Mouse (Mus musculus) liver, postnatal 0 days (tissue): ENCODE data around the gene Mier1. TPM values are rescaled to one million over a fixed set of nuclear protein-coding genes. Genes with fewer than 3 reads are reported as not detected.
A peak's percentile ranks its signal among the peaks of the same experiment; 100 is the strongest.

Experiments
- ATAC-seq: fragments of 200-750 bp; cut with Nextera tagmentation; 2 replicates; pipeline ENCODE4 v1.8.0; 2017; ENCODE audit warnings: mild to moderate bottlenecking, moderate library complexity
- DNase-seq: peaks from one replicate; pipeline ENCODE4 v3.0.0-alpha.2; 2016
- H3K27ac ChIP-seq: fragments of 300-500 bp; sonication (generic); 2 replicates; pipeline ENCODE4 v1.5.1; 2014; ENCODE audit warnings: antibody characterized with exemption, moderate library complexity, mild to moderate bottlenecking, low read depth
- H3K27me3 ChIP-seq: fragments of 300-500 bp; sonication (generic); 2 replicates; pipeline ENCODE4 v1.6.1; 2014; ENCODE audit warnings: low read length, control low read depth, mixed read lengths; ENCODE audit not compliant: insufficient read depth
- H3K36me3 ChIP-seq: fragments of 300-500 bp; sonication (generic); replicated peaks from 2 replicates; pipeline ENCODE4 v1.6.1; 2014; ENCODE audit warnings: mild to moderate bottlenecking, control low read depth, low read length, moderate library complexity, mixed read lengths; ENCODE audit not compliant: insufficient read depth
- H3K4me1 ChIP-seq: fragments of 300-500 bp; sonication (generic); 2 replicates; pipeline ENCODE4 v1.6.1; 2014; ENCODE audit warnings: antibody characterized with exemption, mild to moderate bottlenecking, control low read depth; ENCODE audit not compliant: insufficient read depth
- H3K4me2 ChIP-seq: fragments of 300-500 bp; sonication (generic); 2 replicates; pipeline ENCODE4 v1.6.1; 2014; ENCODE audit warnings: low read depth, mild to moderate bottlenecking, low read length, moderate library complexity, mixed read lengths
- H3K4me3 ChIP-seq: fragments of 300-500 bp; sonication (generic); 2 replicates; pipeline ENCODE4 v1.5.1; 2014; ENCODE audit warnings: low read depth, low read length
- H3K9ac ChIP-seq: fragments of 300-500 bp; sonication (generic); replicated peaks from 2 replicates; pipeline ENCODE4 v1.6.1; 2014; ENCODE audit warnings: mild to moderate bottlenecking, moderate library complexity
- H3K9me3 ChIP-seq: fragments of 300-500 bp; sonication (generic); 2 replicates; pipeline ENCODE4 v1.6.1; 2016; ENCODE audit warnings: mild to moderate bottlenecking, control low read depth, low read length, mixed read lengths
- CTCF ChIP-seq: sonication (generic); IDR thresholded peaks from 2 replicates; pipeline ENCODE4 v1.5.1; 2016; ENCODE audit warnings: antibody characterized with exemption, low read depth
- EP300 ChIP-seq: IDR thresholded peaks from 2 replicates; pipeline ENCODE4 v1.6.1; 2016; ENCODE audit warnings: antibody characterized with exemption, low read depth, mild to moderate bottlenecking
- WGBS: fragments of 180-500 bp; shearing (Covaris S2); extraction: QIAGEN DNeasy Blood & Tissue Kit; methylation state at CpG from one replicate; pipeline ENCODE4 v1.1.7; 2014; ENCODE audit not compliant: insufficient replicate concordance; 5-methylcytosine and 5-hydroxymethylcytosine counted together
- polyA plus RNA-seq: library from polyadenylated mRNA; unstranded; fragments of >200 nt; fragmentation: Nextera tagmentation; extraction: Ambion mirVana; gene quantifications from 2 replicates; pipeline ENCODE4 v1.2.1, GENCODE M21; 2015

The Mier1 gene
- polyA plus RNA-seq: 22.6 and 25.4 TPM in 2 replicates

- no peaks in the 10 kb centered on the region for H3K27me3 ChIP-seq
- H3K27ac ChIP-seq: peak within 1 kb of the TSS; percentile 99
- DNase-seq (peak; percentile 96), ATAC-seq (peak; percentile 97)
- H3K4me3 ChIP-seq: peak within 1 kb of the TSS; percentile 98
- no peaks in the 10 kb centered on the region for H3K9me3 ChIP-seq
- TF ChIP-seq CTCF (no peak), EP300 (no peak)
- H3K9ac ChIP-seq: peak within 1 kb of the TSS; percentile 87
- 0% methylated on average over 63 of the region's 90 CpGs for WGBS
- peak within 1 kb of the TSS; percentile 99 for H3K4me2 ChIP-seq
- H3K4me1 ChIP-seq: peaks cover 19% of the 10 kb centered on the region
- peaks cover 5% of the 10 kb centered on the region for H3K36me3 ChIP-seq
Measured at GRCm38 (mm10) chr4:103114184-103115111, at the start of gene Mier1, which contains the start of gene Wdr78. Gene Mier1, plus strand, starts transcription at chr4:103114390. Gene Wdr78, minus strand, starts transcription at chr4:103114555.

- no peak overlapping the region for H3K9ac ChIP-seq
- no peak overlapping the region for H3K4me3 ChIP-seq
- WGBS: 67% methylated on average over 2 of the region's 2 CpGs
- TF ChIP-seq CTCF (no peak), EP300 (no peak)
- ATAC-seq: no peak
- H3K9me3 ChIP-seq: no peaks in the 10 kb centered on the region
- no peaks in the 10 kb centered on the region for H3K27me3 ChIP-seq
- no peak overlapping the region for H3K27ac ChIP-seq
- H3K4me2 ChIP-seq: no peak overlapping the region
- DNase-seq: no peak
- no peaks in the 10 kb centered on the region for H3K36me3 ChIP-seq
- no peaks in the 10 kb centered on the region for H3K4me1 ChIP-seq
Measured at GRCm38 (mm10) chr4:103064421-103064820, 49.8 kb upstream of the Mier1 start.

GRCm38 (mm10) chr4:103064976-103065375, 49.2 kb upstream of the Mier1 start:
- H3K27me3 ChIP-seq: no peaks in the 10 kb centered on the region
- 54% methylated on average over 5 of the region's 5 CpGs for WGBS
- H3K36me3 ChIP-seq: no peaks in the 10 kb centered on the region
- H3K4me1 ChIP-seq: no peaks in the 10 kb centered on the region
- DNase-seq: no peak
- H3K9me3 ChIP-seq: no peaks in the 10 kb centered on the region
- no peak for ATAC-seq
- TF ChIP-seq CTCF: no peak
- no peak for TF ChIP-seq EP300
- no peak overlapping the region for H3K27ac ChIP-seq
- H3K4me3 ChIP-seq: no peak overlapping the region
- H3K4me2 ChIP-seq: no peak overlapping the region
- no peak overlapping the region for H3K9ac ChIP-seq

GRCm38 (mm10) chr4:103067906-103068655, 46.1 kb upstream of the Mier1 start:
- TF ChIP-seq EP300: no peak
- no peak for TF ChIP-seq CTCF
- Histone ChIP-seq H3K4me3 (no peak overlapping the region), H3K36me3 (no peaks in the 10 kb centered on the region), H3K27me3 (no peaks in the 10 kb centered on the region), H3K4me2 (no peak overlapping the region), H3K9ac (no peak overlapping the region), H3K4me1 (no peaks in the 10 kb centered on the region), H3K9me3 (no peaks in the 10 kb centered on the region), H3K27ac (no peak overlapping the region)
- DNase-seq (no peak), ATAC-seq (no peak)
- WGBS: 78% methylated on average over 6 of the region's 6 CpGs

GRCm38 (mm10) chr4:103070631-103071030, 43.6 kb upstream of the Mier1 start:
- Histone ChIP-seq H3K9me3 (no peaks in the 10 kb centered on the region), H3K36me3 (no peaks in the 10 kb centered on the region), H3K4me2 (no peak overlapping the region), H3K27ac (no peak overlapping the region), H3K9ac (no peak overlapping the region), H3K4me1 (no peaks in the 10 kb centered on the region), H3K27me3 (no peaks in the 10 kb centered on the region), H3K4me3 (no peak overlapping the region)
- ATAC-seq (no peak), DNase-seq (no peak)
- WGBS: 69% methylated on average over 3 of the region's 3 CpGs
- TF ChIP-seq EP300 (no peak), CTCF (no peak)

- Histone ChIP-seq H3K27ac (no peak overlapping the region), H3K9ac (no peak overlapping the region), H3K27me3 (no peaks in the 10 kb centered on the region), H3K4me3 (no peak overlapping the region), H3K36me3 (no peaks in the 10 kb centered on the region), H3K9me3 (no peaks in the 10 kb centered on the region), H3K4me2 (no peak overlapping the region), H3K4me1 (no peaks in the 10 kb centered on the region)
- no peak for TF ChIP-seq EP300
- peak; percentile 31 for TF ChIP-seq CTCF
- DNase-seq (no peak), ATAC-seq (no peak)
- WGBS: 89% methylated on average over 5 of the region's 5 CpGs
Measured at GRCm38 (mm10) chr4:103085237-103085636, 29.0 kb upstream of the Mier1 start.
